In genomic region chr12:70826318-70827072, GRCm38 (mm10) we compare ENCODE assay signal across 8 mouse cellular contexts. TPM values are rescaled to one million over a fixed set of nuclear protein-coding genes. Genes with fewer than 3 reads are reported as not detected.
DNase-seq lines count a peak whose midpoint lies in the region; ATAC-seq and TF ChIP-seq lines count a peak whose summit lies in the region.

No protein-coding gene starts in this region.

- peaks cover 9% of the 10 kb centered on the region for H3K27me3 ChIP-seq in liver, embryonic 13.5 days
- no peaks in the 10 kb centered on the region for H3K27me3 ChIP-seq in small intestine, adult 2 months (ENCODE audit: control insufficient read depth, insufficient read depth, low read length)

- no peaks in the 10 kb centered on the region for H3K36me3 ChIP-seq in liver, embryonic 13.5 days
- no peaks in the 10 kb centered on the region for H3K36me3 ChIP-seq in small intestine, adult 2 months (ENCODE audit: control insufficient read depth, insufficient read depth, low read length)

- no peak for TF ChIP-seq CTCF in layer of hippocampus, adult 2 months (conservative IDR thresholded peaks at IDR 0.05)
- TF ChIP-seq CTCF in small intestine, adult 2 months (IDR thresholded peaks at IDR 0.05; ENCODE audit: extremely low read depth, insufficient read length, insufficient replicate concordance, low read depth, low read length) = no peak

- TF ChIP-seq POLR2A in small intestine, adult 2 months (IDR thresholded peaks at IDR 0.05; ENCODE audit: low read depth, low read length) = no peak

- no peak for ATAC-seq in liver, embryonic 13.5 days (ENCODE audit: low read depth)

- peak overlapping the region; percentile 78 for H3K4me3 ChIP-seq in layer of hippocampus, adult 2 months
- H3K4me3 ChIP-seq in liver, embryonic 13.5 days (replicated peaks) = peak overlapping the region; percentile 74
- peak overlapping the region; percentile 68 for H3K4me3 ChIP-seq in small intestine, adult 2 months (ENCODE audit: low read depth, low read length)

- peak overlapping the region; percentile 100 for H3K27ac ChIP-seq in layer of hippocampus, adult 2 months
- peak overlapping the region; percentile 88; the same call in 1 of the 2 replicates for H3K27ac ChIP-seq in liver, embryonic 13.5 days
- peak overlapping the region; percentile 33; the same call in 1 of the 2 replicates for H3K27ac ChIP-seq in small intestine, adult 2 months (ENCODE audit: insufficient read depth, low read depth, low read length)

- 8% methylated on average over 19 of the region's 19 CpGs for WGBS in liver, embryonic 13.5 days (ENCODE audit: insufficient replicate concordance)
- 10% methylated on average over 19 of the region's 19 CpGs for WGBS in small intestine, adult 2 months

- H3K4me2 ChIP-seq in liver, embryonic 13.5 days = peak overlapping the region; percentile 97

- H3K9ac ChIP-seq in liver, embryonic 13.5 days = peak overlapping the region; percentile 84

- no peak for DNase-seq in layer of hippocampus, adult 2 months (ENCODE audit: low spot score in 2 of 2)
- DNase-seq in layer of hippocampus, adult 9-11 months = no peak
- DNase-seq in embryo, embryonic 10 days (ENCODE audit: low spot score) = peak; percentile 74
- DNase-seq in heart, postnatal 4 days = peak; percentile 36
- DNase-seq in liver, embryonic 13.5 days = no peak
- no peak for DNase-seq in layer of hippocampus, postnatal 36 days
- no peak for DNase-seq in right cerebral cortex, postnatal 25 days

- peaks cover 42% of the 10 kb centered on the region for H3K4me1 ChIP-seq in liver, embryonic 13.5 days (replicated peaks)
- H3K4me1 ChIP-seq in small intestine, adult 2 months (ENCODE audit: control insufficient read depth, insufficient read depth, insufficient read length, low read length) = peaks cover 3% of the 10 kb centered on the region

- no peaks in the 10 kb centered on the region for H3K9me3 ChIP-seq in liver, embryonic 13.5 days (replicated peaks)

RNA-seq across cellular contexts. Expression of gene Frmd6, which starts 1.2 kb away (rescaled TPM):
- total RNA-seq in layer of hippocampus, adult 2 months (2021) = 10 to 100 TPM; 17.6 to 18.4 TPM
- 10 to 100 TPM; 40.0 to 42.1 TPM for total RNA-seq in heart, postnatal 4 days (2021)
- 3.0 and 4.7 TPM in 2 replicates for polyA plus RNA-seq in liver, embryonic 13.5 days (2015; fragmentation: Nextera tagmentation; extraction: Ambion mirVana)
- 3.0 and 3.4 TPM in 2 replicates for polyA plus RNA-seq in small intestine, adult 2 months (2012; rRNA removed)
- 10 to 100 TPM; 20.7 to 20.9 TPM for total RNA-seq in layer of hippocampus, postnatal 36 days (2021)

Comparison
In these comparisons a context has a peak if more than half of its experiments do, and no peak if none do; other contexts are left out.
1. DNase-seq: peak in embryo, embryonic 10 days (single experiment) and heart, postnatal 4 days (single experiment); none in layer of hippocampus, adult 2 months (0 of 2), layer of hippocampus, adult 9-11 months (single experiment), liver, embryonic 13.5 days (single experiment), layer of hippocampus, postnatal 36 days (0 of 2) and right cerebral cortex, postnatal 25 days (single experiment).
2. H3K27ac ChIP-seq: peak in every context shown above with its lines; median percentile 100 in layer of hippocampus, adult 2 months; 88 in liver, embryonic 13.5 days; 33 in small intestine, adult 2 months.
3. Peak in every context shown above with its lines, with median percentiles within 50 percentile points of each other: H3K4me3 ChIP-seq.